Mouse (Mus musculus) brain, adult 2 months (tissue): Measurements from ENCODE around the gene Ppm1m.
A peak's percentile ranks its signal among the peaks of the same experiment; 100 is the strongest.

Source experiments
- DNase-seq: peaks from one replicate; pipeline ENCODE4 v3.0.0; 2011; ENCODE audit warnings: low read depth, low spot score

Ppm1m gene

DNA sequence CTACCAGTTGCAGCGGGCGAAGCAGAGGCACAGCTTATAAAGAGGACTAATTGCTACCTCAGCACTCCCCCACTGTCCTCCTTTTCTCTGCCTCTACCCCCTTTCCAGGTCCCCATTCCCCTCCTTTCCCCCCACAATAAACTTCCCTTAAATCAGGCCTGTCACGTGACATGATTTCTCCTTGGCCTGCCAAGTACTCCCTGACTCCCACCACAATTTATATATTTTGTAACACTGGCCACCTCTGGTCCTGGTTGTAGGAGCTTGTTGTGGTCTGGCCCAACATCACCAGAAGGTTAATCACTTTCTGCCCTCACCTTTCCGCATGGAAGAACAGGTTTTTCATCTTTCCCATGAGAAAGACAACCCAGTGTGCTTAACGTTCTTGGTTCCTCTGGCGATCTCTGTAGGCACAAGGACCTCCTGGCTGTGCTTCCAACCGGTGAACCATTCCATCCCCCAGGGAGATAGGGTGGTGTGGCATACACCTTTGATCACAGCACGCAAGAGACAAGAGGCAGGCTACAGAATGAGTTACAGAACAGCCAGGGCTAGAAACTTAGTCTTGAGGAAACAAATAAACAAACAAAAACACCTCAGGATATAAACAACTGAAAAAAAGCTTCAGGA is 21.5 kb upstream of the Ppm1m start:
- DNase-seq = no peak

DNA sequence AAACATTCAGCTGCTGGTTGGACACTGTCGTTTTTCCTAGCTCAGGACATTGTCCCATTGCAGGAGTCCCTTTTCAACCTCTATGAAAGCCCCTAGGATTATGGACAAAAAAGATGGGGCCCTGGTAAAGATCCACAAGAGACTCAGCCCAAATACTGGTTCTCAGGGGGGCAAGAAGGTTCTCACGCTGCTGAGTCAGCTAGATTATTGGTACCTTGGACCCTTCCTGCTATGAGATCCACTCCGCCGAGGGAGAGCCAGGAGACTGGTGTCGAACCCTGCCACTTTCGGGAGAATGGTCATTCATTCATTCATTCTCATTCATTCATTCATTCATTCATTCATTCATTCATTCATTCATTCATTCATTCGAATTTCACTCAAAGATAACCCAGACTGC is 17.4 kb upstream of the Ppm1m start:
- DNase-seq = no peak

- DNase-seq = no peak
Measured at GRCm38 (mm10) chr9:106215341-106216125, 16.0 kb upstream of the Ppm1m start.

DNA sequence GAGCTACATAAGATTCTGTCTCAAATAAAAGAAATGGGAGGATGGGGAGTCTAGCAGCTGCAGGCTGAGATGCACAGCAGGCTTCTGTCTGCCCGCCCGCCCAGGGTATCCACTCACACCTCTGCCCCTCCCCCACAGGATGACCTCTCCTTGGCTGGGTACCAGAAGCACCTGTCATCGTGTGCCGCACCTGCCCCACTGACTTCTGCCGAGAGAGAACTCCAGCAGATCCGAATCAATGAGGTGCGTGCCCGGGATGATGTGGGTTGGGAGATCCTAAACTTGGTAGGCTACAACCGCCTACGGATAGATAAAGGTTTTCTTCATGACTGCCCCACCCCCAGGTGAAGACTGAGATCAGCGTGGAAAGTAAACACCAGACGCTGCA is 13.0 kb upstream of the Ppm1m start:
- DNase-seq = no peak

- peak; percentile 95 for DNase-seq
Measured at GRCm38 (mm10) chr9:106211680-106212593, 12.4 kb upstream of the Ppm1m start.

DNA sequence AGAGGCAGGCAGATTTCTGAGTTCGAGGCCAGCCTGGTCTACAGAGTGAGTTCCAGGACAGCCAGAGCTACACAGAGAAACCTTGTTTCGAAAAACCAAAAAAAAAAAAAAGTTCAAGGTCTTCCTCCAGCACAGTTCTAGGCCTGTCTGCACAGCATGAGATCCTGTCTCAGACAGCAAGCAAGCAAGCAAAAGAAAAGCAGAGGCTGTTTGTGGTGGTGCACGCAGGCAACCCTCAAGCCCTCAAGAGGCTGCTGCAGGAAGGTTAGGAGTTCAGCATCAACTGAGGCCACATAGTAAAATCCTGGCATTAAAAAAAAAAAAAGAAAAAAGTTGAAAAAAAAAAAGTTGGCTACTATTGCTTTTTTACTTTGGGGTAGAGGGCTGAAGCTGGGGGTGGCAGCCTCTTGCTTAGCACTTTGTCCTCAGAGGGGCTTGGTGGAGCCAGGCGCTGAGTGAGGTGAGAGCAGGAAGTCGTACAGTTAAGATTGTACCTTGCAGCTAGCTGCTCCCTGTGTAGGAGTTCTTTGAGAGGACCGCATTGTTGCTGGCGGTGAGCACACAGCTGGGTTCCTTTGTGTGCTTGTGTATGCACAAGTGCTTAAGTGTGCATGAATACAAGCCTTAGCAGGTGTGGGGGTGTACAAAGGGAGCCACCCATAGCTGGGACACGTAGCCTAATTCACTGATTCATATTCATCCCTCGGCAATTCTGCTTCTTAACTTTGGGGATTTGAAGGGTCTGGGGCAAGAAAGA is 11.5 kb upstream of the Ppm1m start:
- peak; percentile 60 for DNase-seq

DNA sequence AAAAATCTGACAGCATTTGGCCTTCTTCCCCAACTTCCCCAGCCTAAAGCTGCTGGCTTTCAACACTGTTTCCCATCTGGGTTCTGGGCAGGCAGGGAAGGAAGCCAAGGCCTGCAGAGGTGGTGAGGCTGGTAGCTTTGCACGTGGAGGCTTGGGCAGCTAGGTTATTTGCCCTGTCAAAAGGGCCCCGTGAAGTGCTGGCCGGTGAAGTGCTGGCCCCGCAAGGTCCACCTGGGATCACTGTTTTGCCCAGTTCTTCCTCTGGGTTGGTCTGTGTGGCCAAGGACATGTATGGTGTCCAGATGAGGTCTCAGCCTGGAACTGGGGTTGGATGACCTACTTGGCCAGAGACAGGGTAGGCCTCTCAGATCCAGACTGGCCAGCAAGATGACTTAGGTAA is 10.4 kb upstream of the Ppm1m start:
- DNase-seq = no peak

DNA sequence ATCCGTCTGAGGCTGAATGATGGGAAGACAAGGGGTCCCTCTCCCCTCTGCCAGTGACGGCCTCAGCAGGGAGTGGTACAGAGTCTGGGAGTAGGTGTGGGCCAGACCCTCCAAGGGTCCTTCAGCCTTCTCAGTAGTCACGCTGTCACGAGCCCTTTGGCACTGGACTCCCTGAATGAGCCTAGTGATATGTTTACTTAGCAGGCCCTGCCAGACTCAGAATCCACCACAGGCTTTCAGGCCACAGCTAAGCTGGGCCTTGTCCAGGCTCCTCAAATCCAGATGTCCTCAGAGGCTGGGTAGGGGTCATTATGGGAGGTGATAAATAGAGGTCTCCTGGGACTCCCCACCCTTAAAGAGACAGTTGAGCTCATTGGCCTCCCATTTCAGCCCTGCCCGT is 8.6 kb upstream of the Ppm1m start:
- no peak for DNase-seq

DNA sequence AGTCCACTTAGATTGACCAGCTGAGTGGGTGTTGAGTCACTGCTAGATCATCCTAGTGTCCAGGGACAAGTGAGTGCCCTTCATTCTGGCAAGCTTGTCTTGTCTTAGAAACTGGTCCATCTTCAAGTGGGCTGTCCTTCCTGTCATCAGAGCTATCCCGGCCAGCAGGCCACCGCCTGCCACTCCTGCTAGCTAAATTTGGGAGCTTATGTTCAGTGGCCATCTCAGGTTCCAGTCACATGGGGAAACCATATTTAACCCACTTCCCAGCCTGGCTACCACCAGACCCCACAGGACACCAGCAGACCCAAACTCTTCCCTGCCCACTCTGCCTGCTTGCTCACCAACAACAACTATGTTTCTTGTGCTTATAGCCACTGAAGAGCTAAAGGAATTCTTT is 7.0 kb upstream of the Ppm1m start:
- DNase-seq = no peak

- DNase-seq = peak; percentile 51
Measured at GRCm38 (mm10) chr9:106205713-106206290, 6.3 kb upstream of the Ppm1m start.

GRCm38 (mm10) chr9:106203990-106204851 is 4.7 kb upstream of the Ppm1m start:
- DNase-seq = peak; percentile 87

DNA sequence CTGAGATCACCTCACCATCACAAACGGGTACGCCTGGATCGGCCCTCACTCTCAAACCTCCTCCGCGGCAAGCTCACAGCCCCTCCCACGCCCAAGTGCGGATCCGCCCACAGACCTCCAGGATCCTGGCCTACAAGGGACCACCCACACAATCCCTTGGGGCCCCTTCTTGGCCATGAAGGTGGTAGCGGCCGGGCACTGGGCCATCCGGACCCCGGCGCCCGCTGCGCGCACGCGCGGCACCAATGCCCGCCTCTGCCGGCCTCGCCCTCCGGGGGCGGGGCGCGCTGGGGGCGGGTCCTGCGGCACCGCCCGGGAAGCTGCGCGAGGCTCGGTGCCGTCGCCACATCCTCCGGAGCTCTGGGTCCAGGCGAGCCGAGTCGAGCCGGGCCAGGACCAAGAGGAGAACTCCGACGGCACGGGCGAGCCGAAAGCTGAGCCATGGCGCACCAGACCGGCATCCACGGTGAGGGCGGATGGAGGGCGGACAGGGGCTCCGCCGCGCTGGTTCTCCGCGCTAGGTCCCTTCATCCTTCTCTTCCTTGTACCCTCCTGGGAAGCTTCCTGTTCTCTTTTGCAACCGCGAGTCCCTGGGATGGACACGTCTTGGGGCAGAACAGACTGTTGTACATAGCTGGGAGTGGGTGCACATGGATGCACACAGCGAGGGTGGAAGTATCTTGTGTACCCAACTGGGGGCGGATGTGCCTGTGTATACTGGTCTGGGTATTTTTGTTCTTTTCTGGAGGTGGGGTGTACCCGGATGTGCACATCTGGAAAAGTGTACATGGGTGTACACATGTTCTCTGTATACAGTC is 3.5 kb upstream of the Ppm1m start, which contains the start of gene Twf2:
Gene Twf2 (plus strand): TSS at position 290 of the 818 bp plus-strand sequence.
- DNase-seq = peak; percentile 91

GRCm38 (mm10) chr9:106201895-106202294 is 2.3 kb upstream of the Ppm1m start:
- DNase-seq = no peak

DNA sequence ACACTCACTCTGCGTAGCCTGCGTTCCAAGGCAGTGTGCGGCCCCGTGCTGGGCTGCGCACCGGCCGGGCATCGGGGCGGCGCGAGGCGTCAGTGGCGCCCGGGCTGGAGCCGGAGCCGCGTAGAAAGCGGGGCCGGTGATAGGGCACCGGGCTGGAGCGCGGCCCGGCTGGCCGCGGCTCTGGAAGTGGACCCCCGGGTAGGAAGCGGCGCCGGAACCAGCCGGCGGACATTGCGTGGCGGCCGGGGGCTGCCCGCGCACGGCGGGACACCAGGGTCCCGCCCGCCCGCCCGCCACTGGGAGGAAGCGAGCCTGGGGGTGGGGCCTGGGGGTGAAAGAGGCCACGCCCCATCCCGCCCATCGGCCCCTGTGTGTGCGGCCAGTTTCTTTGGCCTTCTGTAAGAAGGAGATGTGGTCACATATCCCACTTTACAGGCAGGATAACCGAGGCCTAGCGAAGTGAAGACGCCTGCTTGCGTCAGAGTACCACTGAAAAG is 536 bp downstream of the Ppm1m start:
- peak; percentile 74 for DNase-seq

DNA sequence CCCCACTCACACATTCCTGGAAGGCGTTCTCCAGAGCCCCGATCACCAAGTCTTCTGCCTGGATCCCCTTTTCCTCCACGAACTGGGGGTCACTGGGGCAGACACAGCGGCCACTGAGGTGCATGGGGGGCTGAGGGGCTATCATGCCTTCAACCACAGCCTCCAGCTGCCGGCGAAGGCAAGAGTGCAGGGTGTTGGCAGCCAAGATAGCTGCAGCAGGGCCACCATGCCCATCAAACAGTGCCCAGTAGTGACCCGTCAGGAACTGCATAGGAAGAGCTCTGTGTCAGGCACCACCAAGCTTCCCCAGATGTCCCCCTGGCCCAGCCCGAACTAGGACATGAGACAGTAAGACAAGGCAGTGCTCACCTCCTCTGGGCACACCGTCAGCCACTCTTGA is 1.8 kb downstream of the Ppm1m start:
- no peak for DNase-seq

- DNase-seq = no peak
Measured at GRCm38 (mm10) chr9:106197081-106197713, 2.3 kb downstream of the Ppm1m start.

- peak; percentile 95 for DNase-seq
Measured at GRCm38 (mm10) chr9:106195693-106196092, 3.9 kb downstream of the Ppm1m start.
